23 mouse cellular contexts compared by ENCODE assay signal in the genomic region with DNA sequence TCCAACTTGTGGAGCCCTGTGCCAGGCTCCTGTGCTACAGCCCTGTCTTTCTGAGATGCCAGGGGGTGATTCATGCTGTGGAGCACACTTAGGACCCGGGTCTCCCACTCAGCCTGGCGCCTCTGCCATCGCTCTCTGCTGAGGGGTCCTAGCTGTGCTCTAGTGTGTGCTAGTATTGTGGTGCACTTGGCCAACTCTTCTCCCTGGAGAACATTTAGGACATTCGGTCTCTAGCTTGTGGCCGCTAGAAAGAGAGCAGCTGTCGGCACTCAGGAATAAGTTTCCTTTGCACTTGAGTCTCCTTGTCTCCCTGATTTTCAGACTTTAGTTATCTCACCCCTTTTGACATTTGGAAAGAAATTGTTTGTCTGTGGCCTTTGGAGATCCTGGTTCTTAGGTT.
DNase-seq lines count a peak whose midpoint lies in the region; ATAC-seq lines count a peak whose summit lies in the region.
"Had no signal": no experiment of that assay in that cellular context is flagged by ENCODE, and none has a peak within 500 bp of the region (broad histone marks: within the 10 kb centered on the region; RNA-seq: fewer than 3 reads in every experiment).

No protein-coding gene starts in this region.

- 63% methylated on average over 6 of the region's 6 CpGs for WGBS in heart, embryonic 11.5 days (ENCODE audit: insufficient replicate concordance)
- 65% methylated on average over 6 of the region's 6 CpGs for WGBS in heart, embryonic 10.5 days
- 76% methylated on average over 6 of the region's 6 CpGs for WGBS in kidney, embryonic 15.5 days

- no peak overlapping the region for H3K9ac ChIP-seq in heart, embryonic 11.5 days (ENCODE audit: low read depth, low read length)
- no peak overlapping the region for H3K9ac ChIP-seq in kidney, embryonic 15.5 days
- H3K9ac ChIP-seq: forebrain, embryonic 13.5 days; hindbrain, embryonic 12.5 days; hindbrain, embryonic 15.5 days had no signal

- no peak for ATAC-seq in heart, embryonic 11.5 days (replicated peaks; ENCODE audit: insufficient number of reproducible peaks, low FRiP score, low TSS enrichment)
- ATAC-seq in kidney, embryonic 15.5 days (replicated peaks; ENCODE audit: low FRiP score) = no peak
- ATAC-seq: forebrain, embryonic 13.5 days; forebrain, embryonic 16.5 days; intestine, postnatal 0 days; Patski had no signal

- intact Hi-C loops in heart, postnatal 10 days (cut with DNase I) = no loop called here

- no peak overlapping the region for H3K4me2 ChIP-seq in heart, embryonic 11.5 days
- no peak overlapping the region for H3K4me2 ChIP-seq in kidney, embryonic 15.5 days
- H3K4me2 ChIP-seq: forebrain, embryonic 13.5 days; hindbrain, embryonic 12.5 days; hindbrain, embryonic 15.5 days had no signal

- peak; percentile 3 to 26 for DNase-seq in heart, adult 18-20 months
- peak; percentile 3 to 8 for DNase-seq in heart, postnatal 10 days
- DNase-seq in heart, embryonic 10.5 days (ENCODE audit: low spot score) = no peak
- DNase-seq in kidney, postnatal 14 days = peak; percentile 1
- DNase-seq: adrenal gland, postnatal 10 days; adrenal gland, postnatal 36 days; B cell, adult 2 months; cerebellum, adult 18-20 months; cerebellum, adult 9-10 months; cerebellum, postnatal 14 days; gastrocnemius, postnatal 10 days; gastrocnemius, postnatal 36 days had no signal

- no peaks in the 10 kb centered on the region for H3K27me3 ChIP-seq in heart, embryonic 11.5 days (ENCODE audit: control insufficient read depth, insufficient read depth, low read length)
- no peaks in the 10 kb centered on the region for H3K27me3 ChIP-seq in heart, embryonic 10.5 days (ENCODE audit: insufficient read depth, poor library complexity, severe bottlenecking)
- no peaks in the 10 kb centered on the region for H3K27me3 ChIP-seq in kidney, embryonic 15.5 days
- H3K27me3 ChIP-seq: CH12.LX; forebrain, embryonic 13.5 days; hindbrain, embryonic 12.5 days; hindbrain, embryonic 15.5 days; Patski had no signal

- no peak overlapping the region for H3K27ac ChIP-seq in heart, embryonic 11.5 days (ENCODE audit: low read depth, low read length)
- no peak overlapping the region for H3K27ac ChIP-seq in heart, embryonic 10.5 days
- no peak overlapping the region for H3K27ac ChIP-seq in kidney, embryonic 15.5 days
- H3K27ac ChIP-seq: forebrain, embryonic 10.5 days; forebrain, embryonic 13.5 days; hindbrain, embryonic 12.5 days; hindbrain, embryonic 15.5 days had no signal

- H3K4me1 ChIP-seq in heart, embryonic 11.5 days (ENCODE audit: control insufficient read depth, insufficient read depth, low read length) = no peaks in the 10 kb centered on the region
- no peaks in the 10 kb centered on the region for H3K4me1 ChIP-seq in heart, embryonic 10.5 days
- H3K4me1 ChIP-seq in kidney, embryonic 15.5 days = 0 out of 2 replicates have a peak, but pooled peaks cover 2% of the 10 kb centered on the region
- H3K4me1 ChIP-seq: forebrain, embryonic 10.5 days; forebrain, embryonic 13.5 days; hindbrain, embryonic 12.5 days; hindbrain, embryonic 15.5 days had no signal

- no peaks in the 10 kb centered on the region for H3K9me3 ChIP-seq in heart, embryonic 11.5 days (replicated peaks; ENCODE audit: control insufficient read depth, low read length)
- H3K9me3 ChIP-seq in heart, embryonic 10.5 days = no peaks in the 10 kb centered on the region
- no peaks in the 10 kb centered on the region for H3K9me3 ChIP-seq in kidney, embryonic 15.5 days (replicated peaks)
- H3K9me3 ChIP-seq: forebrain, embryonic 10.5 days; forebrain, embryonic 13.5 days; G1E; hindbrain, embryonic 12.5 days; hindbrain, embryonic 15.5 days had no signal

- no peaks in the 10 kb centered on the region for H3K36me3 ChIP-seq in heart, embryonic 11.5 days (ENCODE audit: control insufficient read depth, insufficient read depth, low read length)
- H3K36me3 ChIP-seq in heart, embryonic 10.5 days = no peaks in the 10 kb centered on the region
- no peaks in the 10 kb centered on the region for H3K36me3 ChIP-seq in kidney, embryonic 15.5 days
- H3K36me3 ChIP-seq: forebrain, embryonic 10.5 days; G1E; hindbrain, embryonic 12.5 days; hindbrain, embryonic 15.5 days had no signal

- H3K4me3 ChIP-seq in heart, embryonic 11.5 days (ENCODE audit: low read depth, low read length) = no peak overlapping the region
- no peak overlapping the region for H3K4me3 ChIP-seq in heart, embryonic 10.5 days
- no peak overlapping the region for H3K4me3 ChIP-seq in kidney, embryonic 15.5 days (replicated peaks)
- H3K4me3 ChIP-seq: forebrain, embryonic 10.5 days; forebrain, embryonic 13.5 days; hindbrain, embryonic 12.5 days; hindbrain, embryonic 15.5 days had no signal
